Mouse (Mus musculus) megakaryocyte, embryonic 14.5 days (primary cell): ENCODE results near the gene Tnrc18. TPM values are rescaled to one million over a fixed set of nuclear protein-coding genes. Genes with fewer than 3 reads are reported as not detected.

Source experiments
- H3K27me3 ChIP-seq: replicated peaks from 2 replicates; pipeline ENCODE3; 2012; ENCODE audit warnings: inconsistent platforms
- H3K36me3 ChIP-seq: replicated peaks from 2 replicates; pipeline ENCODE3; 2012; ENCODE audit warnings: low read length, inconsistent platforms, mixed read lengths
- H3K4me1 ChIP-seq: 2 replicates; pipeline ENCODE4 v1.6.1; 2012; ENCODE audit warnings: inconsistent platforms
- H3K4me3 ChIP-seq: replicated peaks from 2 replicates; pipeline ENCODE3; 2012; ENCODE audit warnings: moderate library complexity, mild to moderate bottlenecking, inconsistent platforms
- H3K9me3 ChIP-seq: 2 replicates; pipeline ENCODE4 v1.6.1; 2012; ENCODE audit warnings: inconsistent platforms
- FLI1 ChIP-seq: IDR thresholded peaks from 2 replicates; pipeline ENCODE4 v1.6.1; 2012; ENCODE audit warnings: low read length, inconsistent platforms, mixed read lengths
- GATA1 ChIP-seq: IDR thresholded peaks from 3 replicates; pipeline ENCODE4 v1.6.1; 2012; ENCODE audit warnings: mixed read lengths, low read length, inconsistent platforms, borderline replicate concordance
- polyA plus RNA-seq: library from polyadenylated mRNA; stranded (reverse); fragments of >175 nt; gene quantifications from 2 replicates; pipeline ENCODE4 v1.2.3, GENCODE M21; 2012; ENCODE audit warnings: low replicate concordance; ENCODE audit not compliant: insufficient read depth

Tnrc18 gene
- polyA plus RNA-seq, 1 experiment = 36.1 TPM

DNA sequence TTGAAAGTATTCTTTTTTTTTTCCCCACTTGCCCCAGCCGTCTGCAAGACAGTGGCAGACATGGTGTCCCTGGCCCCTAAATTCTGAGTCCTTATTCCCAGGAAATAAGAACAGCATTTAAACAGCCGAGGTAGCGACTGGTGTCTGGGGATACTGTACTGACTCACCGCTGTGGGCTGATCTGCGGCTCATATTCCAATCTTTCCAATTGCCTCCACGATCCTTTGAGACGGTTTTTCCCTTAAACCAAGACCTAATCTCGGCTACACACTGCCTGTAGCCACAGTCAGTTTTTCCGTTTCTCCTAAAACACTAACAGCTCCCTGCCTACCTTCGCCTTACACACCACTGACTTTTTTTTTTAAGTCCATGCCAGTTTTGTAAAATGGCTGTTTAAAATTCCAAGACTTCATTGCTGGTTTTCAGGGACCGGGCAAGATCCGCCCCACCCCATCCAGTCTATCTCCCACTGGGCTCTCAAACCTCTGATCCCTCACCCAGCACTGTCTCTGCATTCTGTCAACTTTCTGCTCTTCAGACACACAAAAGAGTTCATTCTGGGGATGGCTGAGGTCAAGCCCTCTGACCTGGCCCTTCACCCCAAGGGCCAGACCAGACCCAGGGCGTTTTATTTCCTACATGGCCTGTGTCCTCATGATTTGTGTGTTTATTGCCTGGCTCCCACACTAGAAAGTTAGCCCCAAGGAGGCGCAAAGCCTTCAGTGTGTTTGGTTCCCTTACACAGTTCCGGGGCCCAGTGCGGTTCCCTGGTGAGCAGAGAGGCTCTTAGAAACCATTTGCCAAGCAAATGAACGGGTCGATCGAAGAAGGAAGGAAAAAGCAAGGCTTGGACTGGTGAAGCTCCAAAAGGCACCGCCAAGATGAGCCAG, 6.5 kb downstream of the Tnrc18 start:
- peaks cover 7% of the 10 kb centered on the region; the same call in 1 of the 2 replicates for H3K9me3 ChIP-seq
- H3K4me3 ChIP-seq = no peak overlapping the region
- TF ChIP-seq GATA1 = no peak
- no peak for TF ChIP-seq FLI1
- H3K27me3 ChIP-seq = peaks cover 72% of the 10 kb centered on the region
- no peaks in the 10 kb centered on the region for H3K36me3 ChIP-seq
- peaks cover 20% of the 10 kb centered on the region for H3K4me1 ChIP-seq

DNA sequence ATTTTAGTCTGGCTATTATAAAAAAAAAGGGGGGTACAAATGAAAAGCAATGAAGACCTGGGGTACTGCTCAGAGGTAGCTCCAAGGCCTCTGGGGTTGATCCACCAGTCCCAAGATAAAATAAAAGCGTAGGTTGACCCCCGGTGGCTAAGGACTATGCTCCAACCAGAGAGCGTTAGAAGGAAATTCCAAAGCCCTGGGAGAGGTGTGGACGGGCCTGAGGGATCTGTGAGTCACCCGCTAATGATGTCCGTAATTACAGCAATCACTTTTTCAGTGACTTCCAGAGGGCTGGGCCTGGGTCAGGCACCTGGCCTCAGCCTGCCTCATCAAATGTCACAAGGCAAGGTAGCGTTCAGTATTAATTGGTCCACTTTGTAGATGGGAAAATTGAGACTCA, 9.8 kb downstream of the Tnrc18 start:
- TF ChIP-seq FLI1 (no peak), GATA1 (no peak)
- Histone ChIP-seq H3K9me3 (peaks cover 7% of the 10 kb centered on the region; the same call in 1 of the 2 replicates), H3K4me3 (no peak overlapping the region), H3K27me3 (peaks cover 40% of the 10 kb centered on the region), H3K4me1 (peaks cover 8% of the 10 kb centered on the region), H3K36me3 (no peaks in the 10 kb centered on the region)

DNA sequence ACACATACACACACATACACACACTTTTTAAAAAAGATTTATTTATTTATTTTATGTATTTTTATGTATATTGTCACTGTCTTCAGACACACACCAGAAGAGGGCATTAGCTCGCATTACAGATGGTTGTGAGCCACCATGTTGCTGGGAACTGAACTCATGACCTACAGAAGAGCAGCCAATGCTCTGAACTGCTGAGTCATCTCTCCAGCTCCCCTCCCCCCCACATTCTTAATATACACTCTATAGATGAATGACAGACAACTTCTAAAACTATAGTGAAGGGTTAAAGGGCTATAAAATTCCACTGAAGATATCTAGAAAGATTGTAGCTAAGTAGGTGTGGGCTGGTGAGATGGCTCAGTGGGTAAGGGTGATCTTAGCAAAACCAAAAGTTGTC, 13.7 kb downstream of the Tnrc18 start:
- peaks cover 7% of the 10 kb centered on the region; the same call in 1 of the 2 replicates for H3K9me3 ChIP-seq
- H3K4me1 ChIP-seq = peaks cover 44% of the 10 kb centered on the region
- peaks cover 9% of the 10 kb centered on the region for H3K27me3 ChIP-seq
- no peaks in the 10 kb centered on the region for H3K36me3 ChIP-seq
- no peak overlapping the region for H3K4me3 ChIP-seq
- TF ChIP-seq FLI1 (no peak), GATA1 (no peak)

DNA sequence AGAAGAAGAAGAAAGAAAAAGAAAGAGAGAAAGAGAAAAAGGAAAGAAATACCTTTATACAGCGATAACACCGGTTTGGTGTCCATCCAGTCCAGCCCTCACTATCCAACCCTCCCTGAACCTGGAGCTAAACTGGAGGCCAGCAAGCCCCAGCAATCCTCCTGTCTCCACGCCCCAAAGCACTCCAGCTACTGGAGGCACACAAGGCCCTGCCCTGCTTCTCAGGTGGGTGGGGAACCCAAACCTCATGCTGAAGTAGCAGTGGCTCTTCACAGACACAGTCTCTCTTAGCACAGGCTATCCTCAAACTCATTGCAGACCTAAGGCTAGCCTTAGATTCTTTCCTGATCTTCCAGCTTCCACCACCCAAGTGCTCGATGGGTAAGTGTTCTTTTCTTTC, 14.6 kb downstream of the Tnrc18 start:
- H3K4me1 ChIP-seq = peaks cover 44% of the 10 kb centered on the region
- TF ChIP-seq FLI1 = no peak
- TF ChIP-seq GATA1 = no peak
- peaks cover 2% of the 10 kb centered on the region for H3K36me3 ChIP-seq
- peaks cover 8% of the 10 kb centered on the region for H3K27me3 ChIP-seq
- H3K4me3 ChIP-seq = no peak overlapping the region
- H3K9me3 ChIP-seq = peaks cover 7% of the 10 kb centered on the region; the same call in 1 of the 2 replicates

DNA sequence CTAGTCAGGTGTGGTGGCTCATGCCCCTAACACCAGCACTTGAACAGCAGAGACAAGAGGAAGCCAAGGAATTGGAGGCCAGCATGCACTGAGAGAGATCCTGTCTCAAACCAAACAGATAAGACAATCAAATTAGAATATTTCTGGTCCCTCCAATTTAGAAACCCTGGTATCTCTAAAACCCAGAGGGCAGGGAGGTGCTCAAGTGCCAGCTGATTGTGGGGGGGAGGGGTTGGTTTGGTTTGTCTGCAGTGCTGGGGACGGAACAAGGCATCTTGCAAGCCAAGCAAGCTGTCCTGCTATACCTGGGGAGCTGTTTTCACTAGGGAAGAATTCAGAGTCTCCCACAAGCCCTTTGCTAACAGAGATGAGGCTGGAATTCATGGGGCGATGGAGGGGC, 15.5 kb downstream of the Tnrc18 start:
- Histone ChIP-seq H3K4me3 (no peak overlapping the region), H3K9me3 (peaks cover 3% of the 10 kb centered on the region; the same call in 1 of the 2 replicates), H3K36me3 (peaks cover 2% of the 10 kb centered on the region), H3K27me3 (peaks cover 3% of the 10 kb centered on the region), H3K4me1 (peaks cover 48% of the 10 kb centered on the region)
- TF ChIP-seq FLI1 = no peak
- TF ChIP-seq GATA1 = no peak

DNA sequence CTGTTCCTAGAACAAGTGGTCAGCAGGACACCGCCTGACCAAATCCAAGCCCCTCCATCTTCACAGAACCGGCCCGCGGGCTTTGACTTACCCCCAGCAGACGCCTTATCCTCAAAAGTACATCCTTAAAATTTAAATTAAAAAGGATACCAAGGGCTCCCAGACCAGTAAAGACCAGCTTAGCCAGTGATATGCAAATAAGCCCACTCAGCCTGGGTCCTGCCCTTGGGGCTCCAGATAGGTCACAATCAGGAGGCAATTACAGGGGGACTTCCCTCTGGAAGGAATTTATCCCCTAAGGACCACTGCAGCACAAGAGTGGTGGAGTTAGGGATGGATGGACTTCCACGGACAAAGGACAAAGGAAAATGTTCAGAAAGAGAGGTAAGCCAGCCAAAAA, 16.8 kb downstream of the Tnrc18 start:
- no peak for TF ChIP-seq FLI1
- no peak for TF ChIP-seq GATA1
- Histone ChIP-seq H3K27me3 (no peaks in the 10 kb centered on the region), H3K9me3 (no peaks in the 10 kb centered on the region), H3K4me1 (peaks cover 58% of the 10 kb centered on the region), H3K4me3 (no peak overlapping the region), H3K36me3 (peaks cover 2% of the 10 kb centered on the region)

DNA sequence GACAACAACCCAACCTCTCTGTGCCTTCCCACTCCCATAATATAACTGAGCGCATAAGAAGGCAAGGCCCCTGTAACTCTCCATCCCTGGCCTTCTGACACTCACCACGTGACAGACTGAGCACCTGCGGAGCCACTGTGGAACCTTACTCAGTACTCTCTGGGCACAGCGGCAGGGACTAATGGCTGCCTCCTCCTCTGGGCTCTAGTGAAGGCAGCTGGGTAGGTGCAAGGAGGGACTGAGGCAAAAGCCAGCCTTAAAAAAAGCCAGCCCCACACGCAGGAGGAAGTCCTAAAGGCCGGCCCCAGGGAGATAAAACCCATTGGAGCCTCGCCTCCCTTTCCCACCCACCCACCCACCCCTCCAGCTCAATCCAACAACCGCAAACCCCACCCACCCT, 17.3 kb downstream of the Tnrc18 start:
- TF ChIP-seq FLI1 (no peak), GATA1 (no peak)
- Histone ChIP-seq H3K36me3 (peaks cover 2% of the 10 kb centered on the region), H3K4me1 (peaks cover 63% of the 10 kb centered on the region), H3K27me3 (no peaks in the 10 kb centered on the region), H3K9me3 (no peaks in the 10 kb centered on the region), H3K4me3 (peak overlapping the region; percentile 81)

DNA sequence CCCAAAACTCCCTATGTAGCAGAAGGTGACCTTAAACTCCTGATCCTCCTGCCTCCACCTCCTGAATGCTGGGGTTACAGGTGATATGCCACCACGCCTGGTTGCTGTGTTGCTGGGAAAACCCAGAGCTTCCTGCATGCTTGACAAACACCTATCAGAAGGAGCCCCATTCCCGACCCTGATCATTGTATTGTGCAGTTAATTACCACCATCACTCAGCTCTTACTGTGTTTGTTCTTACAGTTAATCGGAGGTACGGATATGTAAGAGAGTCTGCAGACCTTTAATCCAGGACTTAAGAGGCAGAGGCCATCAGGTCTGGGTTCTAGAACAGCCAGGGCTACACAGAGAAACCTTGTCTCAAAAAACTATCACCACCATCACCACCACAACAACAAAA, 18.2 kb downstream of the Tnrc18 start:
- Histone ChIP-seq H3K4me1 (peaks cover 72% of the 10 kb centered on the region), H3K27me3 (no peaks in the 10 kb centered on the region), H3K36me3 (peaks cover 2% of the 10 kb centered on the region), H3K4me3 (no peak overlapping the region), H3K9me3 (no peaks in the 10 kb centered on the region)
- TF ChIP-seq GATA1 (no peak), FLI1 (no peak)

DNA sequence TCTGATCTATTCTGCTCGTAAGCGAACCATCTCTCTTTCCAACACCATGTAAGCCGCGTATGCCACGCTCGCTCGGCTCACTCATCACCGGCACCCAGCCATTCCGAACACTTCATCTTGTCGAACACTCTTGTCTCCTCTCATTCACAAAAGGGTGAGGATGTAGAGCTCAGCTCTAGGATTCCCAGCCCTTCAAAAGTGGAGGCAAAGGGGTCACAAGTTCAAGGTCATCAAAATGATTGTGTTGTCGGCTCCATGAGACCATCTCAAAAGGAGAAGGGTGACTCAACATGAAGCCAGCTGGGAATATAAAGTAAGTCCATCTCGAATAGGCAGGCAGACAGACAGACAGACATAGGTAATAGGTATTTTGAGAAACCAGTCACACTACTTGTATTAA, 19.3 kb downstream of the Tnrc18 start:
- Histone ChIP-seq H3K4me3 (no peak overlapping the region), H3K36me3 (peaks cover 2% of the 10 kb centered on the region), H3K4me1 (peaks cover 80% of the 10 kb centered on the region), H3K27me3 (no peaks in the 10 kb centered on the region), H3K9me3 (no peaks in the 10 kb centered on the region)
- TF ChIP-seq GATA1 (no peak), FLI1 (no peak)

DNA sequence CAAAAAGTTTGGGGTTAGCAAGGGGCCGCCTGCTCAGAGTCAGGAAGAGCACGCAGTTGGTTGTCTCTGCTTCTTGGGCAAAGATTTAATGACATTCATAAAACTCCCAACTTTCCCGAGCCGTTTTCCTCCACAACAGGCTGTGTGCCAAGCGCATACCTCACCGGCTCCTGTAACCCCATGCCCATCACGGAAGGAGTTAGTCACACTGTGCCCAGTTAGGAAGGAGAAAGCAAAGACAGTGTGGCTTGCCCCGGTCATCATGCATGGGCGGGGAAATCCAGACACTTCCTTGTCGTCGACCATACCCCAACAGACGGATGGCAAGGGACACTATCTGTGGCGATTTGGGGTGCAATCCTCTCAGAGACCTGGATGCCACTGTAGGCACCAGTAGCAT, 19.8 kb downstream of the Tnrc18 start:
- Histone ChIP-seq H3K27me3 (no peaks in the 10 kb centered on the region), H3K4me3 (no peak overlapping the region), H3K36me3 (peaks cover 7% of the 10 kb centered on the region), H3K4me1 (peaks cover 80% of the 10 kb centered on the region), H3K9me3 (no peaks in the 10 kb centered on the region)
- no peak for TF ChIP-seq GATA1
- TF ChIP-seq FLI1 = no peak

DNA sequence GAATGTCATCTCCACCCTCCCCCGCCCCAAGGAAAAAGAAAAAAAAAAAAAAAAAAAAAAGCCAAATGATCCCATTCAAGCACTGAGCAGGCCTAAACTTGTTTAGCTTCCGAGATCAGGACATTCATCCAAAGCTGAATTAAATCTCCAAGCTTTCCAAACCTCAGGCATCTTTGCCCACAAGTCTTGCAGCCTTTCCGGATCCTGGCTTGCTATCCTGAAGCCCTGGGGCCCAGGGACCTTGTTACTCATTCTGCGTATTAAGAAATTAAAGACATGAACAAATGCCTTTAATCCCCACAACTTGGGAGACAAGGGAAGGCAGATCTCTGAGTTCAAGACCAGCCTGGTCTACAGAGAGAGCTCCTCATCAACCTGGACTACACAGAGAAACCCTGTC, 20.5 kb downstream of the Tnrc18 start:
- no peak overlapping the region for H3K4me3 ChIP-seq
- peaks cover 81% of the 10 kb centered on the region for H3K4me1 ChIP-seq
- no peaks in the 10 kb centered on the region for H3K27me3 ChIP-seq
- TF ChIP-seq GATA1 = no peak
- no peak for TF ChIP-seq FLI1
- H3K36me3 ChIP-seq = peaks cover 13% of the 10 kb centered on the region
- H3K9me3 ChIP-seq = no peaks in the 10 kb centered on the region
